Comparison of ENCODE assay signal across 26 mouse cellular contexts in the genomic region with DNA sequence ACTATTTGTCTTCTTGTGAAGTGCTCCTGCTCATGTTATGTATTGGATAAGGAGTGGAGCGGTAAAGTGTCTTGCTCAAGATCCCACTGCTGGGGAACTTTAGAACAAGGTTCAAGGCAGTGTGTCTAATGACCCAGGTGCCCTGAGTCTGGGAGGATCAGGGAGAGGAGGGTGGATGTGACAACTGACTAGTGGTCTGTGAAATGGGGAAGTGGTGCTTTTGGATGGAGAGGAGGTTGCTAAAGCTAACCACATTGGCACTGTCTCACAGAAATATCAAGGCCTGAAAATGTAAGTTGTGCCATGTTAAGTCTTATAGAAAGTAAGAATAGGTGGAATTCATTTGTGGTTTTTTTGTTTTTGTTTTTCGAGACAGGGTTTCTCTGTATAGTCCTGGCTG. TPM values are rescaled to one million over a fixed set of nuclear protein-coding genes. Genes with fewer than 3 reads are reported as not detected.
A peak's percentile ranks its signal among the peaks of the same experiment; 100 is the strongest.
DNase-seq lines count a peak whose midpoint lies in the region; ATAC-seq and TF ChIP-seq lines count a peak whose summit lies in the region.
"Had no signal": no experiment of that assay in that cellular context is flagged by ENCODE, and none has a peak within 500 bp of the region (broad histone marks: within the 10 kb centered on the region; RNA-seq: fewer than 3 reads in every experiment).

No protein-coding gene starts in this region.

- no peak for TF ChIP-seq CTCF in lung, postnatal 0 days (IDR thresholded peaks at IDR 0.05)
- no peak for TF ChIP-seq CTCF in hindbrain, postnatal 0 days (IDR thresholded peaks at IDR 0.05; ENCODE audit: low read depth)

- no peaks in the 10 kb centered on the region for H3K4me1 ChIP-seq in lung, postnatal 0 days (ENCODE audit: insufficient read depth, low read depth, low read length)
- H3K4me1 ChIP-seq in hindbrain, postnatal 0 days (ENCODE audit: insufficient read depth, low read length), result no peaks in the 10 kb centered on the region
- H3K4me1 ChIP-seq: heart, embryonic 13.5 days; limb, embryonic 13.5 days had no signal

- no peak overlapping the region for H3K4me3 ChIP-seq in lung, postnatal 0 days (ENCODE audit: low read depth, low read length)
- H3K4me3 ChIP-seq in hindbrain, postnatal 0 days (ENCODE audit: low read length), result no peak overlapping the region
- H3K4me3 ChIP-seq: heart, embryonic 13.5 days; left cerebral cortex, adult 2 months; limb, embryonic 13.5 days; liver, embryonic 13.5 days had no signal

- no peak overlapping the region for H3K4me2 ChIP-seq in lung, postnatal 0 days (replicated peaks; ENCODE audit: low read depth, low read length)
- no peak overlapping the region for H3K4me2 ChIP-seq in hindbrain, postnatal 0 days (ENCODE audit: low read depth, low read length)
- H3K4me2 ChIP-seq: heart, embryonic 13.5 days; limb, embryonic 13.5 days; liver, embryonic 13.5 days; lung, embryonic 14.5 days had no signal

- H3K9me3 ChIP-seq in lung, postnatal 0 days (ENCODE audit: low read length), result no peaks in the 10 kb centered on the region
- H3K9me3 ChIP-seq in hindbrain, postnatal 0 days (ENCODE audit: low read length), result no peaks in the 10 kb centered on the region
- H3K9me3 ChIP-seq: heart, embryonic 13.5 days; limb, embryonic 13.5 days; liver, embryonic 13.5 days had no signal

- DNase-seq in lung, postnatal 36 days, result peak; percentile 12
- DNase-seq in lung, postnatal 0 days (ENCODE audit: low spot score), result no peak
- DNase-seq in MEL-GATA-1-ER (ENCODE audit: extremely low read depth, low read depth), result peak; percentile 50
- no peak for DNase-seq in layer of hippocampus, postnatal 36 days
- no peak for DNase-seq in adrenal gland, adult (ENCODE audit: inconsistent age in 2 of 2, low spot score in 1 of 2)
- no peak for DNase-seq in hindbrain, postnatal 0 days (ENCODE audit: low spot score)
- DNase-seq: adrenal gland, adult 2 months; adrenal gland, postnatal 36 days; cerebellum, adult 2 months; cerebellum, postnatal 14 days; gastrocnemius, postnatal 36 days; heart, postnatal 10 days; kidney, adult 9 months; kidney, postnatal 10 days; liver, embryonic 13.5 days; lung, embryonic 14.5 days; midbrain, embryonic 14.5 days; right cerebral cortex, postnatal 4 days; thymus, adult 2 months; thymus, postnatal 36 days had no signal

- WGBS in lung, postnatal 0 days, result 88% methylated on average over 2 of the region's 2 CpGs
- 91% methylated on average over 2 of the region's 2 CpGs for WGBS in hindbrain, postnatal 0 days

- no peak overlapping the region for H3K27ac ChIP-seq in lung, postnatal 0 days (ENCODE audit: low read length)
- H3K27ac ChIP-seq in hindbrain, postnatal 0 days, result no peak overlapping the region
- H3K27ac ChIP-seq: heart, embryonic 13.5 days; left cerebral cortex, adult 2 months; limb, embryonic 13.5 days; liver, embryonic 13.5 days had no signal

- H3K27me3 ChIP-seq in lung, postnatal 0 days (replicated peaks; ENCODE audit: insufficient read depth, low read length), result no peaks in the 10 kb centered on the region
- H3K27me3 ChIP-seq in hindbrain, postnatal 0 days (ENCODE audit: insufficient read depth, low read length), result no peaks in the 10 kb centered on the region
- H3K27me3 ChIP-seq: heart, embryonic 13.5 days; limb, embryonic 13.5 days; liver, embryonic 13.5 days had no signal

- ATAC-seq in lung, postnatal 0 days, result no peak
- ATAC-seq in megakaryocyte, adult 5-6 weeks (ENCODE audit: poor library complexity, severe bottlenecking), result peak; percentile 98
- ATAC-seq in hindbrain, postnatal 0 days, result no peak
- ATAC-seq: forebrain, embryonic 14.5 days; intestine, postnatal 0 days had no signal

- TF ChIP-seq EP300 in lung, postnatal 0 days (IDR thresholded peaks at IDR 0.05), result no peak

- 0 out of 2 replicates have a peak, but pooled peaks cover 11% of the 10 kb centered on the region for H3K36me3 ChIP-seq in lung, postnatal 0 days (ENCODE audit: insufficient read depth, low read length)
- peaks cover 15% of the 10 kb centered on the region for H3K36me3 ChIP-seq in hindbrain, postnatal 0 days (ENCODE audit: insufficient read depth, low read length)

- no peak overlapping the region for H3K9ac ChIP-seq in lung, postnatal 0 days (replicated peaks; ENCODE audit: low read depth)
- H3K9ac ChIP-seq in hindbrain, postnatal 0 days (replicated peaks; ENCODE audit: low read length), result no peak overlapping the region
- H3K9ac ChIP-seq: heart, embryonic 13.5 days; limb, embryonic 13.5 days; liver, embryonic 13.5 days; lung, embryonic 14.5 days had no signal

RNA-seq across cellular contexts. Expression of a gene that starts 10.4 kb away (rescaled TPM):
- polyA plus RNA-seq in lung, postnatal 0 days (2015; fragmentation: Nextera tagmentation; extraction: Ambion mirVana), result 14.6 and 14.9 TPM in 2 replicates
- 45.9 and 46.5 TPM in 2 replicates for total RNA-seq in megakaryocyte, adult 5-6 weeks (2015)
- 210 and 212 TPM in 2 replicates for total RNA-seq in megakaryocyte, adult 5-6 weeks (2017)
- total RNA-seq in layer of hippocampus, postnatal 36 days (2021), result 1 to 10 TPM; 6.0 TPM
- total RNA-seq in hindbrain, postnatal 0 days (2014; rRNA removed), result 41.0 and 43.0 TPM in 2 replicates
- 27.7 and 28.4 TPM in 2 replicates for polyA plus RNA-seq in hindbrain, postnatal 0 days (2015; fragmentation: Nextera tagmentation; extraction: Ambion mirVana)

RNA-seq across cellular contexts. Expression of a gene that starts 26.3 kb away (rescaled TPM):
- polyA plus RNA-seq in lung, postnatal 0 days (2015; fragmentation: Nextera tagmentation; extraction: Ambion mirVana), result 33.6 and 38.7 TPM in 2 replicates
- 25.4 and 27.1 TPM in 2 replicates for total RNA-seq in megakaryocyte, adult 5-6 weeks (2015)
- total RNA-seq in megakaryocyte, adult 5-6 weeks (2017), result 42.3 and 49.8 TPM in 2 replicates
- 1 to 10 TPM; 5.2 to 7.9 TPM for total RNA-seq in layer of hippocampus, postnatal 36 days (2021)
- total RNA-seq in hindbrain, postnatal 0 days (2014; rRNA removed), result 12.1 and 14.6 TPM in 2 replicates
- polyA plus RNA-seq in hindbrain, postnatal 0 days (2015; fragmentation: Nextera tagmentation; extraction: Ambion mirVana), result 16.2 and 21.3 TPM in 2 replicates

Comparison
In these comparisons a context has a peak if more than half of its experiments do, and no peak if none do; other contexts are left out.
1. DNase-seq: peak in lung, postnatal 36 days (single experiment) and MEL-GATA-1-ER (single experiment); none in lung, postnatal 0 days (single experiment), layer of hippocampus, postnatal 36 days (0 of 2), adrenal gland, adult (0 of 2) and hindbrain, postnatal 0 days (single experiment).